In genomic region chr1:193363801-193364231, GRCm38 (mm10) we compare ENCODE assay signal across 8 mouse cellular contexts. TPM values are rescaled to one million over a fixed set of nuclear protein-coding genes. Genes with fewer than 3 reads are reported as not detected.
A peak's percentile ranks its signal among the peaks of the same experiment; 100 is the strongest.
DNase-seq lines count a peak whose midpoint lies in the region; ATAC-seq and TF ChIP-seq lines count a peak whose summit lies in the region.

No protein-coding gene starts in this region.

- no peak overlapping the region for H3K27ac ChIP-seq in heart, embryonic 12.5 days (ENCODE audit: poor library complexity, severe bottlenecking)
- no peak overlapping the region for H3K27ac ChIP-seq in embryonic fibroblast, embryonic 13.5 days (ENCODE audit: insufficient read depth, low read length)

- H3K9me3 ChIP-seq in heart, embryonic 12.5 days (replicated peaks): no peaks in the 10 kb centered on the region

- H3K36me3 ChIP-seq in heart, embryonic 12.5 days: no peaks in the 10 kb centered on the region; the same call in 1 of the 2 replicates

- H3K9ac ChIP-seq in heart, embryonic 12.5 days: no peak overlapping the region

- no peak for ATAC-seq in heart, embryonic 12.5 days (ENCODE audit: insufficient number of reproducible peaks, low FRiP score)

- H3K27me3 ChIP-seq in heart, embryonic 12.5 days (replicated peaks): no peaks in the 10 kb centered on the region

- H3K4me2 ChIP-seq in heart, embryonic 12.5 days: no peak overlapping the region

- H3K4me3 ChIP-seq in heart, embryonic 12.5 days: no peak overlapping the region
- H3K4me3 ChIP-seq in embryonic fibroblast, embryonic 13.5 days (ENCODE audit: insufficient read depth, low read length): no peak overlapping the region

- DNase-seq in heart, adult 11 months: peak; percentile 95
- DNase-seq in 3T3-L1 (ENCODE audit: low read depth, low spot score): peak; percentile 50
- peak; percentile 58 for DNase-seq in adipocyte (ENCODE audit: low spot score)
- DNase-seq in kidney, postnatal 14 days: peak; percentile 65
- peak; percentile 58 for DNase-seq in lung, postnatal 36 days
- peak; percentile 67 for DNase-seq in telencephalon, adult 2 months (ENCODE audit: low read depth, low spot score)

- TF ChIP-seq POLR2A in embryonic fibroblast, embryonic 13.5 days (IDR thresholded peaks at IDR 0.05; ENCODE audit: low read depth, low read length): no peak

- TF ChIP-seq CTCF in embryonic fibroblast, embryonic 13.5 days (IDR thresholded peaks at IDR 0.05; ENCODE audit: borderline replicate concordance, insufficient read depth, low read length): peak; percentile 49; the same call in 1 of the 2 replicates

- 62% methylated on average over 5 of the region's 5 CpGs for WGBS in heart, embryonic 12.5 days

- peaks cover 27% of the 10 kb centered on the region for H3K4me1 ChIP-seq in heart, embryonic 12.5 days (replicated peaks)
- no peaks in the 10 kb centered on the region for H3K4me1 ChIP-seq in embryonic fibroblast, embryonic 13.5 days (ENCODE audit: control insufficient read depth, insufficient read depth, low read length)

RNA-seq across cellular contexts. Expression of gene Camk1g, which starts 6.3 kb away (rescaled TPM):
- 6.9 and 7.1 TPM in 2 replicates for polyA plus RNA-seq in heart, embryonic 12.5 days (2016; fragmentation: Nextera tagmentation; extraction: Ambion mirVana)
- polyA plus RNA-seq in embryonic fibroblast, embryonic 13.5 days (2011; ENCODE audit: insufficient read length, low read depth, missing spikeins): not detected in 2 replicates
